Mouse (Mus musculus) pancreas, adult 10 weeks (tissue): ENCODE data around the gene Parm1. TPM values are rescaled to one million over a fixed set of nuclear protein-coding genes. Genes with fewer than 3 reads are reported as not detected.

Experiments used
- polyA plus RNA-seq: library from polyadenylated mRNA; stranded (reverse); fragments of 350-450 nt; fragmentation: Illumina TruSeq; extraction: RNeasy Lipid Tissue Mini Kit (QIAGEN cat#74804); gene quantifications from one replicate; pipeline ENCODE4 v1.2.3, GENCODE M21; 2015; ENCODE audit warnings: low read depth, low replicate concordance; ENCODE audit not compliant: insufficient read depth

Gene Parm1
- 3.9 TPM for polyA plus RNA-seq

DNA sequence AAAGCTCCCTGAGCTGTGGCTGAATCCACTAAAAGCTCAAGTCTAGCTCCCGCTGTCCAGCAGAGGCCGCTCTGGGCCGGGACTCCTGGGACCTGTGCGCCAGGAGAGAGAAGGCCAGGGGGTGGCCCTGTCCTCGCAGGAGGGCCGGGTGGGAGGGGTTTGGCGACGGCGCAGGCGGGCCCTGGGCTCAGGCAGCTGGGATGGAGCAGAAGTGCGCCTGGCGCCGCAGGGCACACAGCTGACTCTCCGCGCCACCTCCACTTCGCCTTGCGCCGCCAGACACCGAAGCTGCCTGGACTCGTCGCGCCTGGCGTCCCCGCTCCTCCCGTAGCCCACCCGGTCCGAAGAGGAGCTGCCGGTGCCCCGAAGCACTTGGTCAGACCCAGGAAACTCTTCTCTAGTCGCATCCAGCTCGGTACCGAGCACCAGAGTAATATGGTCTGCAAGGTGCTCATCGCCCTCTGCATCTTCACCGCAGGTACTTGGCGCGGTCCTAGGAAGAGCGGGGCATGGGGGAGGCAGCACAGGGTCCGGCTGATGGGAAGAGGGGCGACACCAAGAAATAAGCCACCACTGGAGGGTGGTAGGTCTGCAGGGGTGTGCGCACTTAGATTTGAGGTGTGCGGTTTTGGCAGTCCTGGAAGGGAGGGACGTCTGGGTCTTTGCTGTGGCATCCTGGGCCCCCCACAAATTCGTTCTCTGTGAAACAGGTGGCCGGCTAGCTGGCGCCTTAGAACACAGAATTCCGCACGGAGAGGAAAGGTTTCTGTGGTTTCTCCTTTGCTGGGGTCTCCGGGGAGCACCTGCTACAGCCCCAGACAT lies at the start of gene Parm1:
Gene Parm1 (plus strand): TSS at position 136 of the 822 bp plus-strand sequence.

Other genes starting within 250 kb of the Parm1 start
- 0.46 TPM for gene Btc, start 114.6 kb upstream of the Parm1 start, polyA plus RNA-seq